Mouse (Mus musculus): ENCODE results near the gene Dapl1.

DNA sequence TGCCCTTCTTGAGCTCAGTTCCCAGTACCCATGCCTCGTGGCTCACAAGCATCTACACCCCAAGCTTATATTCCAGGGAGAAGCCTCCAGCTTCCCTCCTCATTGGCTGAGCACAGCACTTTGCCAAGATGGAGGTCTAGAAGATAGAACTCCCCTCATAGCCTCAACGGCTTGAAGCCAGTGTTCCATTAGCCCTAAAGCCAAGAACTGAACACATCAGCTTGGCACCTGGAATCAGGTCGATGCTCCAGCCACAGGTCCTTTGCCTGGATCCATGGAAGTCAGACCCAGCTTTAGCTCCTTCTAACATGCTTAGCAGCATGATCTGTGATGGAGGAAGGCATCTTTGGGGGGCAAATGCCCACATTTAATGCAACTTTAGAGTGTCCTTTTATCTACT lies 48.5 kb downstream of the Dapl1 start:
- TF ChIP-seq CTCF (IDR thresholded peaks at IDR 0.05; ENCODE audit: insufficient read depth, low read length) = no peak
- TF ChIP-seq POLR2A (IDR thresholded peaks at IDR 0.05; ENCODE audit: borderline replicate concordance, extremely low read depth, low read depth, low read length) = no peak

Data from lung, adult 2 months (tissue).